Mouse (Mus musculus): ENCODE data around the gene Dsel. TPM values are rescaled to one million over a fixed set of nuclear protein-coding genes. Genes with fewer than 3 reads are reported as not detected.

Dsel gene
- 1.3 and 1.5 TPM in 2 replicates for polyA plus RNA-seq (2012; rRNA removed)

DNA sequence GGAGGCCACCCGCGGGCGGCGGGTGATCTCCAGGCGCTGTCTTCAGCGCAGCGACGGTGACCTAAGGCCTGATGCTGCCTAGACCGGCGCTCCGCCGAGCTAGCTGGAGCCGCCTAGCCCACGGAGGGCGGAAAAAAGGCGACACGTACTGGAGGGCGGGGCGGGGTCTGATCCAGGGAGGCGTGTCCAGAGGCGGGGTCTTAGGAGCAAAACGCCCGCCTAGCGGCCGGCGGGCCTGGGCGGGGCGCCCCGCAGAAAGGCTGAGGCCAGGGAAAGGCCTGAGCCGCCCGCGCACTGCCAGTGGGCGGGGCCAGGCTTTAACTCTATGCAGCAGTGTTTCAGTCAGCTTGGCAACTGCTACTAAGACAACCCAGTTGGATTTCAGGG is at the start of gene Dsel:
TSS of gene Dsel (minus strand) at position 140 of the 387 bp plus-strand sequence.
- peak within 1 kb of the TSS; percentile 61 for H3K4me3 ChIP-seq (ENCODE audit: extremely low read depth, insufficient read depth, insufficient read length)
- peak within 1 kb of the TSS; percentile 62; the same call in 1 of the 2 replicates for H3K27ac ChIP-seq (ENCODE audit: insufficient read depth, low read length)
- no peaks in the 10 kb centered on the region for H3K4me1 ChIP-seq (ENCODE audit: control insufficient read depth, insufficient read depth, insufficient read length)
- H3K36me3 ChIP-seq (ENCODE audit: control insufficient read depth, insufficient read depth, low read length) = no peaks in the 10 kb centered on the region
- H3K27me3 ChIP-seq (ENCODE audit: control insufficient read depth, insufficient read depth, low read length) = no peaks in the 10 kb centered on the region
- 2% methylated on average over 28 of the region's 33 CpGs for WGBS
- DNase-seq (ENCODE audit: low read depth in 1 of 2, low spot score in 2 of 2) = peak; percentile 45 to 67
- no peak; the same call in 1 of the 2 replicates for TF ChIP-seq POLR2A (IDR thresholded peaks at IDR 0.05; ENCODE audit: low read depth, low read length)
- TF ChIP-seq CTCF (IDR thresholded peaks at IDR 0.05; ENCODE audit: extremely low read depth, insufficient read depth, insufficient read length, insufficient replicate concordance) = no peak

DNA sequence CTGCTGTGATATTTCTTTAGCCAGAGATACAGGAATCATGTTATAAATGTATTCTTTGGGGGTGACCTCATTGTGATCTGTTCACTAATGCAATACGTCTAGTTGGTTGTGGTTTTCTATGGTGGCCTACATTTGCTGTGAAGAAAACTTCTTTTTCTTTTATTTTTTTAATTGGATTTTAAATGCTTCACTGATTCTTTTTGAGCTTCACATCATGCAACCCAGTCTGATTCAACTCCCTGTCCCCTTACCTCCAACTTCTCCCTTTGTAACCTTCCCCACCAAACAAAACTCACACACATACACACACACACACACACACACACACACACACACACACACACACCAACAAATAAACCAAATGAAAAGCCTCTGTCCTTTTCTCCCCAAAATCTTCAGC is 46.7 kb upstream of the Dsel start:
- no peak for DNase-seq (ENCODE audit: low read depth in 1 of 2, low spot score in 2 of 2)
- H3K4me1 ChIP-seq (ENCODE audit: control insufficient read depth, insufficient read depth, insufficient read length) = no peaks in the 10 kb centered on the region
- no peak overlapping the region for H3K4me3 ChIP-seq (ENCODE audit: extremely low read depth, insufficient read depth, insufficient read length)
- no peak overlapping the region for H3K27ac ChIP-seq (ENCODE audit: insufficient read depth, low read length)
- no peaks in the 10 kb centered on the region for H3K36me3 ChIP-seq (ENCODE audit: control insufficient read depth, insufficient read depth, low read length)
- WGBS = 77% methylated on average over 1 of the region's 1 CpGs
- H3K27me3 ChIP-seq (ENCODE audit: control insufficient read depth, insufficient read depth, low read length) = no peaks in the 10 kb centered on the region
- TF ChIP-seq CTCF (IDR thresholded peaks at IDR 0.05; ENCODE audit: extremely low read depth, insufficient read depth, insufficient read length, insufficient replicate concordance) = no peak
- TF ChIP-seq POLR2A (IDR thresholded peaks at IDR 0.05; ENCODE audit: low read depth, low read length) = no peak

DNA sequence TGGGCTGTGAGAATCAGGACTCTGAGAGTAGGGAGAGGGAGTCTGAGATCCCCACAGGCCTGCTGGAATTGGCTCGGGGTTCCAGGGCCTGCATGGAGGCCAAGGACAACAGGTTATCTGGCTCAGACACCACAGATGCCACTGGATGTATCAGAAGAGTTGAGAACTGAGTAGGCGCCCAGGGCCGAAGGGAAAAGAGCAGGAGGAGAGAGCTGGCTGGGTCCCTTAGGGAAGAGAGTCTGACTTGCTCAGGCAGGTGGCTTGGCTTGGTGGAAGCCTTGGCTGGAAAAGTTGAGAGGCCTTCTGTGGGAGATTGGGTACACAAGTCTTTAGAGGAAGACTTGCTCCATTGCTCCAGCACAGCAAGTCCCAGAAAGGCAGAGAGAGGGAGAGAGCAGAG is 18.6 kb upstream of the Dsel start:
- 87% methylated on average over 3 of the region's 3 CpGs for WGBS
- H3K27ac ChIP-seq (ENCODE audit: insufficient read depth, low read length) = no peak overlapping the region

DNA sequence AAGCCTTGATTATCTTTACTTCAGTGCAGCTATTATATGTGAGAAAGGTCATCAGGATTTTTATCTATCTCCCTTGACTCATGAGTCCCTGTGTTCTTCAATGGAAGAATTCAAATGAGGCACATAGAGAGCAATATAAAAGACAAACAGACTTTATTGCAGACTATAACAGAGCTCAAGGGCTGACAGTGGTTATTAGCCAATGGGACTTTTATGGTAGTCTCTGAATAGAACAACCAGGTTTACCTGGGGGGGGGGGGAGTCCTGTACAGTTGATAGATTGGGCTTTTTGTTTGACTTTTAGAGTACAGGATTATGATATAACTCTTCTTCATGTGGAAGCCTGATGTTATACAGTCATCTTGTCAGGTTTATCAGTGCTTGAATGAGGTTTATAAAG is 11.1 kb upstream of the Dsel start:
- DNase-seq (ENCODE audit: low read depth in 1 of 2, low spot score in 2 of 2) = no peak
- no peak overlapping the region for H3K4me3 ChIP-seq (ENCODE audit: extremely low read depth, insufficient read depth, insufficient read length)
- H3K27me3 ChIP-seq (ENCODE audit: control insufficient read depth, insufficient read depth, low read length) = no peaks in the 10 kb centered on the region
- no peaks in the 10 kb centered on the region for H3K36me3 ChIP-seq (ENCODE audit: control insufficient read depth, insufficient read depth, low read length)
- no peaks in the 10 kb centered on the region for H3K4me1 ChIP-seq (ENCODE audit: control insufficient read depth, insufficient read depth, insufficient read length)
- H3K27ac ChIP-seq (ENCODE audit: insufficient read depth, low read length) = no peak overlapping the region
- TF ChIP-seq POLR2A (IDR thresholded peaks at IDR 0.05; ENCODE audit: low read depth, low read length) (no peak), CTCF (IDR thresholded peaks at IDR 0.05; ENCODE audit: extremely low read depth, insufficient read depth, insufficient read length, insufficient replicate concordance) (no peak)

More for the DNA sequence above, 18.6 kb upstream of the Dsel start:
- no peak for DNase-seq (ENCODE audit: low read depth in 1 of 2, low spot score in 2 of 2)
- H3K4me1 ChIP-seq (ENCODE audit: control insufficient read depth, insufficient read depth, insufficient read length) = no peaks in the 10 kb centered on the region
- TF ChIP-seq CTCF (IDR thresholded peaks at IDR 0.05; ENCODE audit: extremely low read depth, insufficient read depth, insufficient read length, insufficient replicate concordance) (no peak), POLR2A (IDR thresholded peaks at IDR 0.05; ENCODE audit: low read depth, low read length) (no peak)
- H3K27me3 ChIP-seq (ENCODE audit: control insufficient read depth, insufficient read depth, low read length) = no peaks in the 10 kb centered on the region
- no peaks in the 10 kb centered on the region for H3K36me3 ChIP-seq (ENCODE audit: control insufficient read depth, insufficient read depth, low read length)
- H3K4me3 ChIP-seq (ENCODE audit: extremely low read depth, insufficient read depth, insufficient read length) = no peak overlapping the region

GRCm38 (mm10) chr1:111873196-111873595 is 8.5 kb upstream of the Dsel start:
- H3K27ac ChIP-seq (ENCODE audit: insufficient read depth, low read length) = no peak overlapping the region
- H3K4me1 ChIP-seq (ENCODE audit: control insufficient read depth, insufficient read depth, insufficient read length) = no peaks in the 10 kb centered on the region
- TF ChIP-seq POLR2A (IDR thresholded peaks at IDR 0.05; ENCODE audit: low read depth, low read length) = no peak
- no peak for TF ChIP-seq CTCF (IDR thresholded peaks at IDR 0.05; ENCODE audit: extremely low read depth, insufficient read depth, insufficient read length, insufficient replicate concordance)
- H3K27me3 ChIP-seq (ENCODE audit: control insufficient read depth, insufficient read depth, low read length) = no peaks in the 10 kb centered on the region
- H3K36me3 ChIP-seq (ENCODE audit: control insufficient read depth, insufficient read depth, low read length) = no peaks in the 10 kb centered on the region
- no peak overlapping the region for H3K4me3 ChIP-seq (ENCODE audit: extremely low read depth, insufficient read depth, insufficient read length)
- no peak for DNase-seq (ENCODE audit: low read depth in 1 of 2, low spot score in 2 of 2)

- 82% methylated on average over 2 of the region's 2 CpGs for WGBS
Observed at GRCm38 (mm10) chr1:111865467-111865866, 749 bp upstream of the Dsel start.

DNA sequence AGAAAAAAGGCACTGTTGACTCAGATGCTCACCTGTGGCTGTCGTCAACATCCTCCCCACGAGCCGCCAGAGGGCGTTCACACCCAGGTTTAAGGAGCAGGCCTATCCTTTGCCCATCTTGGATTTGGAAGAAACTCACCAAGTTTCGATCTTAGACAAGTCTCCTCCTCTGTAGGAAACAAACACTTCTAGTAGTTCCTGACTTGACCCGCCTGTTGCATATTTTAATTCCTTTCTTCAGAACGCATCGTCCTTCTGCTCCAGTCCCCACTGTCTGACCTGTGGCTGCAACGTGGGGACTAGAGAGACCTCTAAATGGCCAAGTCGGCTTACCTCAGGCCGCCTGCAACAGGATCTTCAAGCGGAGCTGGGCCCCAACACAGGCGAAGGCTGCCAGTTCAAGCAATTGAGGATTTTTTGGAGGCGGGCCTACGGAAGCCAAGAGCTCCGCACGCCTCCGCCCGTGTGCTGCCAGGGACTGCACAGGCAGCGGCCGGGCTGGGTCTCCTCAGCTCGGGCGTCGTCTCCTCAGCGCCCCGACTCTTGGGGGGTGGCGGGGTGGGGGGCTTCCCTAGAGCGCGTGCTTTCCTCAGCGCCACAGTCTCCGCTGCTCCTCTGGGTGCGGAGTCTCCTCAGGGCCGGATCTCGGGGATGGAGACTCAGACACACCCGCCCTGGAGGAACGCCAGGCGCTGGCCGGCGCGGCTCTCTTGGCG is 497 bp downstream of the Dsel start:
- WGBS = 1% methylated on average over 41 of the region's 41 CpGs
- TF ChIP-seq CTCF (IDR thresholded peaks at IDR 0.05; ENCODE audit: extremely low read depth, insufficient read depth, insufficient read length, insufficient replicate concordance) = peak; percentile 32; the same call in 1 of the 2 replicates
- TF ChIP-seq POLR2A (IDR thresholded peaks at IDR 0.05; ENCODE audit: low read depth, low read length) = no peak
- peak overlapping the region; percentile 62; the same call in 1 of the 2 replicates for H3K27ac ChIP-seq (ENCODE audit: insufficient read depth, low read length)
- peak; percentile 22 to 31 for DNase-seq (ENCODE audit: low read depth in 1 of 2, low spot score in 2 of 2)
- H3K36me3 ChIP-seq (ENCODE audit: control insufficient read depth, insufficient read depth, low read length) = no peaks in the 10 kb centered on the region
- H3K27me3 ChIP-seq (ENCODE audit: control insufficient read depth, insufficient read depth, low read length) = no peaks in the 10 kb centered on the region
- H3K4me1 ChIP-seq (ENCODE audit: control insufficient read depth, insufficient read depth, insufficient read length) = no peaks in the 10 kb centered on the region
- H3K4me3 ChIP-seq (ENCODE audit: extremely low read depth, insufficient read depth, insufficient read length) = peak overlapping the region; percentile 61

More at GRCm38 (mm10) chr1:111865467-111865866, 749 bp upstream of the Dsel start:
- Histone ChIP-seq H3K4me3 (ENCODE audit: extremely low read depth, insufficient read depth, insufficient read length) (no peak overlapping the region), H3K27ac (ENCODE audit: insufficient read depth, low read length) (no peak overlapping the region), H3K4me1 (ENCODE audit: control insufficient read depth, insufficient read depth, insufficient read length) (no peaks in the 10 kb centered on the region), H3K36me3 (ENCODE audit: control insufficient read depth, insufficient read depth, low read length) (no peaks in the 10 kb centered on the region), H3K27me3 (ENCODE audit: control insufficient read depth, insufficient read depth, low read length) (no peaks in the 10 kb centered on the region)
- DNase-seq (ENCODE audit: low read depth in 1 of 2, low spot score in 2 of 2) = no peak
- TF ChIP-seq POLR2A (IDR thresholded peaks at IDR 0.05; ENCODE audit: low read depth, low read length) = no peak
- TF ChIP-seq CTCF (IDR thresholded peaks at IDR 0.05; ENCODE audit: extremely low read depth, insufficient read depth, insufficient read length, insufficient replicate concordance) = no peak

Data from spleen, adult 2 months (tissue).